Mouse (Mus musculus) hindbrain, embryonic 10.5 days (tissue): ENCODE data around the gene Dnajc4. TPM values are rescaled to one million over a fixed set of nuclear protein-coding genes. Genes with fewer than 3 reads are reported as not detected.

Experiments
- DNase-seq: peaks from one replicate; pipeline ENCODE4 v3.0.0-alpha.2; 2017; ENCODE audit warnings: low spot score
- H3K27ac ChIP-seq: fragments of 300-500 bp; sonication (generic); 2 replicates; pipeline ENCODE4 v1.5.1; 2016; ENCODE audit warnings: mild to moderate bottlenecking, moderate library complexity
- H3K27me3 ChIP-seq: fragments of 300-500 bp; sonication (generic); 2 replicates; pipeline ENCODE4 v1.6.1; 2016; ENCODE audit warnings: mild to moderate bottlenecking; ENCODE audit not compliant: poor library complexity, insufficient read depth, severe bottlenecking
- H3K36me3 ChIP-seq: fragments of 300-500 bp; sonication (generic); 2 replicates; pipeline ENCODE4 v1.6.1; 2016; ENCODE audit warnings: mild to moderate bottlenecking, moderate library complexity
- H3K4me1 ChIP-seq: fragments of 300-500 bp; sonication (generic); replicated peaks from 2 replicates; pipeline ENCODE4 v1.6.1; 2016; ENCODE audit warnings: mild to moderate bottlenecking
- H3K4me3 ChIP-seq: fragments of 300-500 bp; sonication (generic); 2 replicates; pipeline ENCODE4 v1.5.1; 2016; ENCODE audit warnings: mild to moderate bottlenecking, moderate library complexity
- H3K9me3 ChIP-seq: fragments of 300-500 bp; sonication (generic); 2 replicates; pipeline ENCODE4 v1.6.1; 2016; ENCODE audit warnings: mild to moderate bottlenecking, moderate library complexity
- WGBS: fragments of 180-500 bp; shearing (Covaris S2); methylation state at CpG from one replicate; pipeline ENCODE4 v1.1.7; 2016; 5-methylcytosine and 5-hydroxymethylcytosine counted together
- polyA plus RNA-seq: library from polyadenylated mRNA; unstranded; fragments of >200 nt; fragmentation: Nextera tagmentation; extraction: Ambion mirVana; gene quantifications from 2 replicates; pipeline ENCODE4 v1.2.1, GENCODE M21; 2016

Dnajc4 gene
- 18.7 and 23.3 TPM in 2 replicates for polyA plus RNA-seq

DNA sequence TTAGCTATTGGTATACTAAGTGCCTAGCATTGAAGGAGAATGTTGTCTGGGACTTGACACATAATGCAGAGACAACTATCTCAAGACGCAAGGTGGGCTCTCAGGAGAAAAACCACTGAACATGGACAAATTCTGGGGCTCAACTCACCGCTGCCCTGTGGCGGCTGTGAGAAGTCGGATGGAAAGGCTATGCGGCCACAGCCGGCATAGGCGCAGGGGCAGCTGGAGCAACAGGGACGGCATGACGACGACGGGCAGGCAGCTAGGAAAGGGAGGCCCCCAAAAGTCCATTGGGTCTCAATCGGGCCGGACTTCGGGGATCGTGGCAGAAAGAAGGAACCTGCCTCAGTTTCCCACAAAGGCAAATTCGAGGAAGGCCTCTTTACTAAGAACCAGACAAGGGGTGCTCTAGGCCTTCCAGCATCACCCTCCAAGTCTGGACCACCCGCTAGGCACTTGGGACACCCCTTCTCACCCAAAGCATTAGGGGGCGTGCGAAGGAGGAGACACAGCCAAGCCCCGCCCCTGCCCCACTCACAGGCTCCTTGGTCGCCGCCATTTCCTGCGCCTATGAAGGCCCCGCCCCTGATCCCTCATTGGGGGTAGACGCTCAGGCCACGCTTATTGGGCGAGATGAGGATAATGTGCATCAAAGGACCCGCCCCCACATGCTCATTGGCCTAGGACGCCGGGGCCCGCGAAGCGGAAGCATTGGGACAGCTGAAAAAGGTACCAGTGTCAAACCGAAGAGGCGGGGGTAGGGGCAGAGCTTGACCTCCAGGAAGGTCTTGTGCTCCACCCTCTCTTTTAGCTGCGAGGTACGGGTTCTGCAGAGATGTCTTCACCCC, at the start of gene Dnajc4:
TSS of gene Dnajc4 (minus strand) at position 562 of the 848 bp plus-strand sequence.
- Histone ChIP-seq H3K27ac (peak within 1 kb of the TSS; percentile 89), H3K36me3 (0 out of 2 replicates have a peak, but pooled peaks cover 3% of the 10 kb centered on the region), H3K27me3 (no peaks in the 10 kb centered on the region), H3K4me1 (peaks cover 71% of the 10 kb centered on the region), H3K9me3 (no peaks in the 10 kb centered on the region), H3K4me3 (peak within 1 kb of the TSS; percentile 69)
- 3% methylated on average over 37 of the region's 37 CpGs for WGBS
- DNase-seq: peak; percentile 98

GRCm38 (mm10) chr19:7041171-7041570, 48.8 kb upstream of the Dnajc4 start:
- DNase-seq: no peak
- peak overlapping the region; percentile 94 for H3K4me3 ChIP-seq
- peaks cover 24% of the 10 kb centered on the region for H3K36me3 ChIP-seq
- peak overlapping the region; percentile 95; the same call in 1 of the 2 replicates for H3K27ac ChIP-seq
- no peaks in the 10 kb centered on the region for H3K27me3 ChIP-seq
- H3K4me1 ChIP-seq: peaks cover 30% of the 10 kb centered on the region
- 90% methylated on average over 2 of the region's 2 CpGs for WGBS
- H3K9me3 ChIP-seq: no peaks in the 10 kb centered on the region

GRCm38 (mm10) chr19:7040637-7041130, 48.3 kb upstream of the Dnajc4 start:
- Histone ChIP-seq H3K27ac (peak overlapping the region; percentile 95), H3K4me3 (peak overlapping the region; percentile 94), H3K9me3 (no peaks in the 10 kb centered on the region), H3K27me3 (no peaks in the 10 kb centered on the region), H3K4me1 (peaks cover 30% of the 10 kb centered on the region), H3K36me3 (peaks cover 25% of the 10 kb centered on the region)
- WGBS: 32% methylated on average over 13 of the region's 13 CpGs
- DNase-seq: no peak

GRCm38 (mm10) chr19:7039841-7040636, 47.7 kb upstream of the Dnajc4 start, which contains the start of gene Stip1:
Stip1 (minus strand) TSS chr19:7039967.
- peak; percentile 99 for DNase-seq
- Histone ChIP-seq H3K27ac (peak within 1 kb of the TSS; percentile 98), H3K9me3 (no peaks in the 10 kb centered on the region), H3K4me3 (peak within 1 kb of the TSS; percentile 94), H3K36me3 (peaks cover 32% of the 10 kb centered on the region), H3K27me3 (no peaks in the 10 kb centered on the region), H3K4me1 (peaks cover 30% of the 10 kb centered on the region)
- under 1% methylated on average over 49 of the region's 49 CpGs for WGBS

DNA sequence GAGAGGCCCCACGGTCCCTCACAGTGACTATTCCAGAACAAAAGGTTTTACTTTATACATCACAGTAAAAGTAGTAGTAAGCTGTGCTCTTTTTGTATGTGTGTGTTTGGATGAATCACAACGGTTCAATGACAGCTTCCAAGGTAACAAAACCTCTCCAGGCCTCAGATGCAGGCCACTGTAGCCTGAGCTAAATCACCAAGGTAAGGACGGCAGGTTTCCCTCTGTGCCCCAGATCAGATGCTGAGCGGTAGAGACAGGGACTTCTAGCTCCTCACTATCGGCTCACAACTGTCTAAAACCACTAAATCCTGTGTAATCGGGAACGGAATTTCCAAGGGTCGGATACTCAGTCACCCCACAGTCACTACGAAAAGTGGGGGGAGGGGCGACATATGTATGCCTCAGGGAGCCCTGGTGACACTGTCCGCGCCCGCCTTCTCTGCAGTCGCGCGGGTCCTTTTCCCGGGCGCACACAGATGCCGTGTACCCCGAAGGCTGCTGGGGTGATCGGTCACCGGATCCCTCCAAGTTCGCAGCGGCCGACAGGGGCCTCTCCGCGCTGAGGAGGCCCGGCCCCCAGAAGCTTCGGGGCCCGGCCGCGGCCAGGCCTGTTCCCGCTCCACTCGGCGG, 46.8 kb upstream of the Dnajc4 start:
- 2% methylated on average over 35 of the region's 35 CpGs for WGBS
- Histone ChIP-seq H3K36me3 (peaks cover 40% of the 10 kb centered on the region), H3K27me3 (no peaks in the 10 kb centered on the region), H3K9me3 (no peaks in the 10 kb centered on the region), H3K27ac (peak overlapping the region; percentile 98), H3K4me3 (peak overlapping the region; percentile 94), H3K4me1 (peaks cover 30% of the 10 kb centered on the region)
- peak; percentile 66 for DNase-seq

DNA sequence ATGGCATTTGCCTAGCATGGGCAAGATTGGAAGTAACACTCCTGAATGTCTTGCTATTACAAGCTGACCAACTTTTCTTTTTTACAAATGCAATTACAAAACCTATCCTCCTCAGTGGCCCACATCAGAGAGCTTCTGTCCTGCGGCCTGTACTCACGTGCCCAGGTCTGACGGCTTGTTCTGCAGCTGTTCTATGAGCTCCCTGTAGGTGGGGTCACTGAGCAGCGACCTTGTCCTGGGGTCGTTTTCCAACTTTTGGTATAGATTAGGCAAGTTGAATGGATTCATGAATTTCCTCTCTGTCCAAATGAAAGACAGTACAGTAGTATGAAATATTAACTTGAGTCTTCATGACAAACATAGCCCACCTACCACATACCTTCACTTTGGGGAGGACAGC, 41.6 kb upstream of the Dnajc4 start:
- no peak overlapping the region for H3K27ac ChIP-seq
- H3K9me3 ChIP-seq: no peaks in the 10 kb centered on the region
- peaks cover 21% of the 10 kb centered on the region for H3K4me1 ChIP-seq
- peaks cover 91% of the 10 kb centered on the region for H3K36me3 ChIP-seq
- no peak for DNase-seq
- H3K27me3 ChIP-seq: no peaks in the 10 kb centered on the region
- no peak overlapping the region for H3K4me3 ChIP-seq
- 94% methylated on average over 5 of the region's 5 CpGs for WGBS

GRCm38 (mm10) chr19:7029531-7029930, 37.2 kb upstream of the Dnajc4 start:
- Histone ChIP-seq H3K4me3 (no peak overlapping the region), H3K9me3 (no peaks in the 10 kb centered on the region), H3K27ac (no peak overlapping the region), H3K27me3 (no peaks in the 10 kb centered on the region), H3K36me3 (peaks cover 99% of the 10 kb centered on the region), H3K4me1 (no peaks in the 10 kb centered on the region)
- no peak for DNase-seq
- WGBS: 94% methylated on average over 5 of the region's 5 CpGs

- Histone ChIP-seq H3K27ac (no peak overlapping the region), H3K36me3 (peaks cover 94% of the 10 kb centered on the region), H3K4me3 (no peak overlapping the region), H3K27me3 (no peaks in the 10 kb centered on the region), H3K4me1 (no peaks in the 10 kb centered on the region), H3K9me3 (no peaks in the 10 kb centered on the region)
- peak; percentile 40 for DNase-seq
- WGBS: 52% methylated on average over 3 of the region's 3 CpGs
Measured at GRCm38 (mm10) chr19:7020224-7020641, 27.9 kb upstream of the Dnajc4 start.

DNA sequence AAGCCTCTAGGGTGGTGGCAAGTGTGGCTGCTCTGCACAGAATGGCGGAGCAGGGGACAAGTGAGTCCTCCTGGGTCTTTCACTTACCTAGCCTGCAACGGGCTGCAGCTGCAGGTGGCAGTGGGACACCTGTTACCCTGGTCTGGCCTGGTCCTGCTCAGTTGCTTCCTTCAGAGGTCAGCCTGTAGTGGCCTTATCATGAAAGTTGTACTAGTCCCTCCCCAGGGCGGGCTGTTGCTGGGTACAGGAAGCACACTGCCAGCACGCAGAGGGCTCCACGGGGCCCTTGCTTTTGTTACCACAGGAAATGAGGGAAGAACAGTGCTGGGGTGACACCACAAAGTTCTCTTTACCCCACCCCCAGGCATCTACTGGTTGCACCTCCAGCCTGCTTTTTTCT, 26.8 kb upstream of the Dnajc4 start, which contains the start of gene Fermt3:
TSS of gene Fermt3 (minus strand) at position 279 of the 400 bp plus-strand sequence.
- no peak within 1 kb of the TSS for H3K27ac ChIP-seq
- WGBS: 91% methylated on average over 5 of the region's 5 CpGs
- no peak for DNase-seq
- H3K36me3 ChIP-seq: peaks cover 90% of the 10 kb centered on the region
- H3K9me3 ChIP-seq: no peaks in the 10 kb centered on the region
- no peaks in the 10 kb centered on the region for H3K4me1 ChIP-seq
- no peak within 1 kb of the TSS; the same call in 1 of the 2 replicates for H3K4me3 ChIP-seq
- no peaks in the 10 kb centered on the region for H3K27me3 ChIP-seq

- H3K9me3 ChIP-seq: no peaks in the 10 kb centered on the region
- 89% methylated on average over 11 of the region's 11 CpGs for WGBS
- DNase-seq: no peak
- H3K36me3 ChIP-seq: peaks cover 90% of the 10 kb centered on the region
- H3K4me1 ChIP-seq: no peaks in the 10 kb centered on the region
- H3K27ac ChIP-seq: no peak overlapping the region
- no peak overlapping the region for H3K4me3 ChIP-seq
- H3K27me3 ChIP-seq: no peaks in the 10 kb centered on the region
Measured at GRCm38 (mm10) chr19:7018546-7018945, 26.2 kb upstream of the Dnajc4 start.

DNA sequence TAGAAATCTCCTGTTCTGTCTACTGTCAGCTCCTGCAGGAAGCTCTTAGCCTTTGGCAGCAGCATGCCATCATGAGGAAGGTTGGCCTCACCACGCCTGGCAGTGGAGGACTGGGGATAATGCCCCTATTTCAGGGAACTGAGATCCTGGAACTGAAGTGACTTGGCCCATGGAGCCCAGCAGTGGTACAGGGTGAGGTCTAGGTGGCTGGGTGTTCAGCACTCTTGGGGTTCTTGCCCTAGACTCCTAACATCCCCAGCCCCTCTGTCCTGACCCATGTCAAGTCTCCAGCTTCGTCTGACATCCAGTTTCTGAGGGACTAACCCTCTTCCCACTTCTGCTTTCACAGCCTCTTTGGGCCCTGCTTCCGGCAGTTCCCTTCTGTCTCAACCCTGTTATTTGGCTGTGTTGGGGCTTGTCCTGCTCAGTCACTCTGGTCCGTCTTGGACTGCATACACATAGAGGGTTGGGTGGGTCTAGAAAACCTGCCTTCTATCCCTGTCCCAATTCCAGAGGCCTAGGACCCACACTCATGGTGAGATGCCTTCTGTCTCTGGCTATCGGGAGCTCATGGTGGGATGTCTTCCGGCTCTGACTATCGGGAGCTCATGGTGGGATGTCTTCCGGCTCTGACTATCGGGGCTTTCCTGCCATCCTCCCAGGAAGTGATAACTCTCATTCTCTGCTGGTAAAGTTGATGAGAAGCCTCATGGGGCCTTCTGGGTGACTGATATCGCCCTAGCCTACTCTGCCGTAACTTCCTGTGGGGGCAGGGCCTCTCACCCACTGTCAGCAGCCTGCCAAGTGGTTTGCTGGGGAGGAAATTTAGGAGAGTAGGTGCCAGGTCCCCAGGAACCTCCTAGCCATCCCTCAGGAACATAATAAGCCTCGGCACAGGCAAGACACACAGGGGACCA, 25.4 kb upstream of the Dnajc4 start:
- H3K36me3 ChIP-seq: peaks cover 88% of the 10 kb centered on the region
- no peaks in the 10 kb centered on the region for H3K9me3 ChIP-seq
- no peaks in the 10 kb centered on the region for H3K27me3 ChIP-seq
- DNase-seq: no peak
- 83% methylated on average over 12 of the region's 12 CpGs for WGBS
- no peaks in the 10 kb centered on the region for H3K4me1 ChIP-seq
- no peak overlapping the region for H3K27ac ChIP-seq
- H3K4me3 ChIP-seq: no peak overlapping the region
